Mouse (Mus musculus) limb, embryonic 14.5 days (tissue): ENCODE measurements around the gene Atxn10. TPM values are rescaled to one million over a fixed set of nuclear protein-coding genes. Genes with fewer than 3 reads are reported as not detected.
A peak's percentile ranks its signal among the peaks of the same experiment; 100 is the strongest.

Source experiments
- ATAC-seq: fragments of 200-750 bp; cut with Nextera tagmentation; 2 replicates; pipeline ENCODE4 v1.8.0; 2017; ENCODE audit warnings: low read depth, moderate number of reproducible peaks, moderate TSS enrichment; ENCODE audit not compliant: low FRiP score
- DNase-seq: peaks from one replicate; pipeline ENCODE4 v3.0.0-alpha.2; 2015; ENCODE audit warnings: low spot score
- H3K27ac ChIP-seq: fragments of 300-500 bp; sonication (generic); replicated peaks from 2 replicates; pipeline ENCODE4 v1.5.1; 2014; ENCODE audit warnings: low read depth, mild to moderate bottlenecking, low read length, moderate library complexity, mixed read lengths
- H3K27me3 ChIP-seq: fragments of 300-500 bp; sonication (generic); 2 replicates; pipeline ENCODE4 v1.6.1; 2014; ENCODE audit warnings: low read length, mixed read lengths; ENCODE audit not compliant: control insufficient read depth, insufficient read depth
- H3K36me3 ChIP-seq: fragments of 300-500 bp; sonication (generic); 2 replicates; pipeline ENCODE4 v1.6.1; 2014; ENCODE audit warnings: mild to moderate bottlenecking, low read length, moderate library complexity, mixed read lengths; ENCODE audit not compliant: control insufficient read depth, insufficient read depth
- H3K4me1 ChIP-seq: fragments of 300-500 bp; sonication (generic); 2 replicates; pipeline ENCODE4 v1.6.1; 2014; ENCODE audit warnings: antibody characterized with exemption, low read length, mixed read lengths; ENCODE audit not compliant: control insufficient read depth, insufficient read depth
- H3K4me2 ChIP-seq: fragments of 300-500 bp; sonication (generic); replicated peaks from 2 replicates; pipeline ENCODE4 v1.6.1; 2014; ENCODE audit warnings: low read depth, mild to moderate bottlenecking, low read length, moderate library complexity; ENCODE audit not compliant: severe bottlenecking
- H3K4me3 ChIP-seq: fragments of 300-500 bp; sonication (generic); replicated peaks from 2 replicates; pipeline ENCODE4 v1.5.1; 2014; ENCODE audit warnings: low read length
- H3K9ac ChIP-seq: fragments of 300-500 bp; sonication (generic); 2 replicates; pipeline ENCODE4 v1.6.1; 2014; ENCODE audit warnings: mild to moderate bottlenecking, low read depth, low read length, moderate library complexity; ENCODE audit not compliant: severe bottlenecking
- H3K9me3 ChIP-seq: fragments of 300-500 bp; sonication (generic); 2 replicates; pipeline ENCODE4 v1.6.1; 2016; ENCODE audit warnings: low read length; ENCODE audit not compliant: control insufficient read depth
- POLR2A ChIP-seq: fragments of 200-500 bp; IDR thresholded peaks from 2 replicates; pipeline ENCODE4 v1.8.0; 2012; ENCODE audit warnings: inconsistent platforms, mild to moderate bottlenecking, moderate library complexity, borderline replicate concordance; ENCODE audit not compliant: insufficient read depth, insufficient read length; ENCODE audit errors: extremely low read depth
- WGBS: fragments of 180-500 bp; shearing (Covaris S2); extraction: QIAGEN DNeasy Blood & Tissue Kit; methylation state at CpG from one replicate; pipeline ENCODE4 v1.1.7; 2014; 5-methylcytosine and 5-hydroxymethylcytosine counted together
- polyA plus RNA-seq, 2 experiments: library from polyadenylated mRNA; depleted of rRNA in 1 of 2; stranded (reverse) in 1 of 2; unstranded in 1 of 2; fragments of >200 nt; fragmentation: Nextera tagmentation in 1 of 2; extraction: Ambion mirVana in 1 of 2; gene quantifications; 2 replicates each; pipeline versions ENCODE4 v1.2.1 to v1.2.3; 2012 to 2014

The Atxn10 gene
- polyA plus RNA-seq, 2 experiments, result 187 to 300 TPM

- Histone ChIP-seq H3K4me1 (no peaks in the 10 kb centered on the region; the same call in 1 of the 2 replicates), H3K9ac (no peak overlapping the region), H3K27ac (no peak overlapping the region), H3K36me3 (peaks cover 30% of the 10 kb centered on the region), H3K9me3 (no peaks in the 10 kb centered on the region), H3K4me2 (no peak overlapping the region), H3K4me3 (no peak overlapping the region), H3K27me3 (no peaks in the 10 kb centered on the region)
- no peak for TF ChIP-seq POLR2A
- WGBS, result 85% methylated on average over 4 of the region's 4 CpGs
- DNase-seq (no peak), ATAC-seq (no peak)
Observed at GRCm38 (mm10) chr15:85404739-85405138, 68.7 kb downstream of the Atxn10 start.

GRCm38 (mm10) chr15:85405567-85405966 lies 69.5 kb downstream of the Atxn10 start:
- DNase-seq, result no peak
- Histone ChIP-seq H3K4me3 (no peak overlapping the region), H3K36me3 (peaks cover 27% of the 10 kb centered on the region), H3K27me3 (no peaks in the 10 kb centered on the region), H3K27ac (no peak overlapping the region), H3K9ac (no peak overlapping the region), H3K9me3 (no peaks in the 10 kb centered on the region), H3K4me1 (no peaks in the 10 kb centered on the region; the same call in 1 of the 2 replicates), H3K4me2 (no peak overlapping the region)
- WGBS, result 91% methylated on average over 3 of the region's 3 CpGs
- no peak for ATAC-seq
- TF ChIP-seq POLR2A, result no peak

- DNase-seq (no peak), ATAC-seq (no peak)
- H3K4me2 ChIP-seq, result no peak overlapping the region
- no peak overlapping the region for H3K27ac ChIP-seq
- H3K36me3 ChIP-seq, result peaks cover 23% of the 10 kb centered on the region
- H3K4me1 ChIP-seq, result no peaks in the 10 kb centered on the region; the same call in 1 of the 2 replicates
- no peaks in the 10 kb centered on the region for H3K9me3 ChIP-seq
- no peak overlapping the region for H3K9ac ChIP-seq
- 69% methylated on average over 1 of the region's 1 CpGs for WGBS
- no peak overlapping the region for H3K4me3 ChIP-seq
- no peaks in the 10 kb centered on the region for H3K27me3 ChIP-seq
- TF ChIP-seq POLR2A, result no peak
Observed at GRCm38 (mm10) chr15:85406846-85407245, 70.8 kb downstream of the Atxn10 start.

GRCm38 (mm10) chr15:85407342-85407741 lies 71.3 kb downstream of the Atxn10 start:
- no peaks in the 10 kb centered on the region for H3K27me3 ChIP-seq
- H3K27ac ChIP-seq, result no peak overlapping the region
- no peak for DNase-seq
- no peak overlapping the region for H3K9ac ChIP-seq
- TF ChIP-seq POLR2A, result no peak
- H3K4me3 ChIP-seq, result no peak overlapping the region
- no peaks in the 10 kb centered on the region; the same call in 1 of the 2 replicates for H3K4me1 ChIP-seq
- WGBS, result 79% methylated on average over 3 of the region's 3 CpGs
- H3K4me2 ChIP-seq, result no peak overlapping the region
- ATAC-seq, result no peak
- H3K9me3 ChIP-seq, result no peaks in the 10 kb centered on the region
- peaks cover 19% of the 10 kb centered on the region for H3K36me3 ChIP-seq

GRCm38 (mm10) chr15:85408790-85409189 lies 72.7 kb downstream of the Atxn10 start:
- Histone ChIP-seq H3K9me3 (no peaks in the 10 kb centered on the region), H3K27me3 (no peaks in the 10 kb centered on the region), H3K27ac (no peak overlapping the region), H3K4me2 (no peak overlapping the region), H3K9ac (0 out of 2 replicates have a peak overlapping the region, but pooled peaks have one; percentile 12), H3K36me3 (peaks cover 13% of the 10 kb centered on the region), H3K4me1 (no peaks in the 10 kb centered on the region), H3K4me3 (no peak overlapping the region)
- ATAC-seq, result no peak
- WGBS, result 81% methylated on average over 5 of the region's 5 CpGs
- DNase-seq, result no peak
- TF ChIP-seq POLR2A, result no peak
